Mouse (Mus musculus) hematopoietic multipotent progenitor cell, adult 10-12 weeks (in vitro differentiated cells): ENCODE results near the gene Lrrc8c. TPM values are rescaled to one million over a fixed set of nuclear protein-coding genes. Genes with fewer than 3 reads are reported as not detected.

Source experiments
- polyA plus RNA-seq: library from polyadenylated mRNA; stranded (reverse); fragments of >175 nt; gene quantifications from 2 replicates; pipeline ENCODE4 v1.2.3, GENCODE M21; 2012; ENCODE audit warnings: low replicate concordance

Lrrc8c gene
- 126 and 540 TPM in 2 replicates for polyA plus RNA-seq

DNA sequence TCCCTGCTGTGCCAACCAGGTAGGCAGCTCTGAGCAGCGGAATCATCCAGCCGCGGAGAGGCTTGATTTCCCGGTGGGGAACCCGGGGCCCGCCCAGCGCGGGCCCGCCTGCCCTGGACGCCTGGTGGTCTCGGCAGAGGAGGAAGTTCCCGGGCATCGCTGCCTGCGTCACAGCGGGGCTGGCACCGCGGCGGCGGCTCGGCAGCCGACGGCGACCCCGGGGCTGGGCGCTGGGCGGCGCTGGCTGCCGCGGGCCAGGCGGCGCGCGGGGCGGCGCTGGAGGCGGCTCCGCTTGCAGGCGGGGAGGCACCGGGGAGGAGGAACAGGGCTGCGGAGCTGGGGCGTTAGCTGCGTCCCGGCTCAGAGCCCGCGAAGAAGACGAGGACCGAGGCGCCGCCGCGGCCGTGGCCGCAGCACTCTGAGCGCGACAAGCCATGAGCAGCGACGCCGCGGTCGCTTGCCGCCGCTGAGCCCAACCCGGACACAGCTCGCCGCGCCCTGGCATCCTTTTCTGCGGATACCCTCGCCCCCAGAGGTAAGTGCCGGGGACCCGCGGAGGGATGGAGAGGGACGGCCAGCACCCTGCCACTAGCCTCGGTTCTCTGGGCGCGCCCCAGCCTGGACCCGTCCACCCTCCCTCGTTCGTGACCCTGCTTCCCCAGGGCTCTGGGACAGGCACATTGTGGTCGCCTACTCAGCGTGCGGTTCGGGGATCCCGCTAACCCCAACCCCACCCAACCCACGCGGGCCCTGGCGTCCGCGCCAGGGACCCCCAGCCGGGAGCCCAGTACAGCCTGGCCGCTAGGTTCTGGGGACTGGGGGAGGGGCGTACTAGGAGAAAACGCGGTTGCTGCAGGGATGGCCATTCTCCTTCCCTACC is at the start of gene Lrrc8c:
Gene Lrrc8c (plus strand): TSS at position 293 of the 880 bp plus-strand sequence.

Other genes with a start within 250 kb of the Lrrc8c start
- 1.1 and 2.0 TPM in 2 replicates for gene Gm43302, start 225.7 kb upstream of the Lrrc8c start, polyA plus RNA-seq
- 1.7 and 2.3 TPM in 2 replicates for gene Gbp6, start 225.7 kb upstream of the Lrrc8c start, polyA plus RNA-seq
- 0.67 and 1.3 TPM in 2 replicates for gene Lrrc8b, start 103.6 kb upstream of the Lrrc8c start, polyA plus RNA-seq
- gene Lrrc8d, start 180.6 kb downstream of the Lrrc8c start, polyA plus RNA-seq: 8.2 and 17.1 TPM in 2 replicates